Mouse (Mus musculus): ENCODE results near the gene Car5a. TPM values are rescaled to one million over a fixed set of nuclear protein-coding genes. Genes with fewer than 3 reads are reported as not detected.

Car5a gene
- polyA plus RNA-seq, 1 experiment from 2014 or later: 3.2 TPM

DNA sequence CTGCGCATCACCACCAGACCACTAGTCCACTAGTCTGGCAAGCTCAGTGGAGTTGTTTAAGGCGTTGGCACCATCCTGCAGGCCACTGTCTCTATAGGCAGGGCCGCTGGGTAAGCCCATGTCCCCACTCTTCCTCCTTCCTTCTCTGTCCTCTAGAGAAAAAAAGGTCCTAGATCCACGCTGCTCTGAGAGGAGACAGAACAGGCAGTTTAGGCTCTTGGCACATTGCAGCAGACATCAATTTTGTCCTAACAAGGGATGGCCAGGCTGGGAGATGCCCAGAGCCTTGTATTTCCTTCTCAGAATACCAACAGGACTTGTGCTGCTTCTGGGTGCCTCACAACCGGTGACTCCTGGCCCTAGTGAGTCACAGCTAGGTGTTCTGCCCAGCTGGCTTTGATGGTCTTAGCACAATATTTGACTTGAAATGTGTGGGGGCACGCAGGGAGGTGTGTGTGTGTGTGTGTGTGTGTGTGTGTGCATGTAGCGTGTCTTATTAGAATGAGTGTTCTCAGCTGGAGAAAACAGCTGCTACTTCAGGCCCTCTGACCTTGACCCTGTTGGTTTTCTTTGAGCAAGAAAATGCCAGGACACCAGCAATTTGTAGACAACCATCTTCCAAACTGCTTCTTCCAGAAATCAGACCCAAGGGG lies 66.8 kb downstream of the Car5a start:
- WGBS (ENCODE audit: insufficient replicate concordance): 82% methylated on average over 7 of the region's 7 CpGs
- H3K4me1 ChIP-seq (replicated peaks): peaks cover 33% of the 10 kb centered on the region
- peaks cover 38% of the 10 kb centered on the region for H3K36me3 ChIP-seq (replicated peaks)
- H3K9ac ChIP-seq: no peak overlapping the region
- no peaks in the 10 kb centered on the region for H3K9me3 ChIP-seq (replicated peaks)
- H3K27me3 ChIP-seq: peaks cover 11% of the 10 kb centered on the region
- no peak for ATAC-seq (ENCODE audit: insufficient read depth)
- H3K4me3 ChIP-seq (replicated peaks): no peak overlapping the region
- H3K4me2 ChIP-seq: no peak overlapping the region
- H3K27ac ChIP-seq (replicated peaks): no peak overlapping the region

DNA sequence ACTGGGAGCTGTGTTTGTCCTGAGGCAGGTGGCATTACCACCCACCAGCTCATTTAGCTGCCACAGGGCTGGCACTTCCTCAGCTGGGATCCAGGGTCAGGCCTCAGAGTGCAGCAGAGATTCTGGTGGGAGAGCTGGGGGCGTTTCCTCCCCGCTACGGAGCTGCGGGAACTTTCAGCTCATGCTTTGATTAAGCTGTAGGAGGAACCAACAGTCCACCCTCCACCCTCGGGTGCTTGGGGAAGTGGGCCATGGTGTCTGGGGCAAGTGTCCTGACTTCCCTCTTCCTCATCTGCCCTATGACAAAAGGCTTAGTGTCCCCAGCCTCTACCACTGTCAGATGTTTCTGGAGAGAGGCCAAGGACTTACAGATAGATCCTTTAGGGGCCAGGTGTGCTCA lies 67.5 kb downstream of the Car5a start:
- ATAC-seq (ENCODE audit: insufficient read depth): no peak
- WGBS (ENCODE audit: insufficient replicate concordance): 21% methylated on average over 5 of the region's 5 CpGs
- 0 out of 2 replicates have a peak overlapping the region, but pooled peaks have one; percentile 17 for H3K4me2 ChIP-seq
- H3K4me1 ChIP-seq (replicated peaks): peaks cover 38% of the 10 kb centered on the region
- peaks cover 18% of the 10 kb centered on the region for H3K27me3 ChIP-seq
- H3K36me3 ChIP-seq (replicated peaks): peaks cover 30% of the 10 kb centered on the region
- H3K9ac ChIP-seq: no peak overlapping the region
- H3K4me3 ChIP-seq (replicated peaks): no peak overlapping the region
- H3K9me3 ChIP-seq (replicated peaks): no peaks in the 10 kb centered on the region
- H3K27ac ChIP-seq (replicated peaks): no peak overlapping the region

DNA sequence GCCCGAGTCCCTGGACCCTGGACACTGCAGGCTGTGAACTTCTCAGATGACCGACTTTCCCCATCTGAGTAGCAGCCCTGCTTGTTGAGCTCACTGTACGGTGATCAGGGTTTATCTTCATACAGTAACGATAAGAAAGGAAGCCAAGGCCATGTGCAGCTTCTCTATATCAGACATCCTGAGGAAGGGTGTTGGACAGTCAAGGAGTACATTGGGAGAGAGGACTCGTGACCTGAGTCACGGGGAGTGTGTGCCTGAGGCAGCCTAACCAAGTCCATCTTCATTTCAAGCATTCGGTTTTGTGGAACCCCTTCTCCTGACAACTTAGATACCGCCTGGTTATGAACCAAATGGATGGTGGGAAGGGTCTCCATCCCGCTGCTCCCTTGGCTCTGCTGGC lies 69.2 kb downstream of the Car5a start:
- no peak overlapping the region for H3K4me3 ChIP-seq (replicated peaks)
- no peaks in the 10 kb centered on the region for H3K9me3 ChIP-seq (replicated peaks)
- ATAC-seq (ENCODE audit: insufficient read depth): no peak
- H3K4me2 ChIP-seq: no peak overlapping the region
- no peak overlapping the region; the same call in 1 of the 2 replicates for H3K27ac ChIP-seq (replicated peaks)
- peaks cover 34% of the 10 kb centered on the region for H3K4me1 ChIP-seq (replicated peaks)
- H3K27me3 ChIP-seq: peaks cover 23% of the 10 kb centered on the region
- 44% methylated on average over 9 of the region's 9 CpGs for WGBS (ENCODE audit: insufficient replicate concordance)
- H3K9ac ChIP-seq: no peak overlapping the region
- peaks cover 13% of the 10 kb centered on the region for H3K36me3 ChIP-seq (replicated peaks)

DNA sequence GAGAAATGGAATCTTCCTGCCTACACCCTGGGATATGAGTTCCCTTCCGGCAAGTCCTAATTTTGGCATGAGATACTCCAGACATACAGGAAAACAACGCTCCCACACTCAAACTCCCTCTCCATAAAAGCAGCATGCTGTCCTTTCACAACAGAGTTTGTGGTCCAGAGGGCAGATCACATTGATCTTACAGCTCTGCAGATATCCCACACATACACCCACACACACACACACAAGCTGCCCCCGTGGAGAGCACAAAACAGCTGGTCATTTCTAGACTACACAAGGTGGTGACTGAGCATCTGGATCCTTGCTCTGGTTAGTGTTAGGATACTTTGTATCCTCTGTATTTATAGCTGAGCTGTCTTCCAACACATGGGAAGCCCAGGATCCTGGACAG lies 69.7 kb downstream of the Car5a start:
- WGBS (ENCODE audit: insufficient replicate concordance): 60% methylated on average over 3 of the region's 3 CpGs
- H3K27ac ChIP-seq (replicated peaks): no peak overlapping the region; the same call in 1 of the 2 replicates
- H3K9me3 ChIP-seq (replicated peaks): no peaks in the 10 kb centered on the region
- peaks cover 33% of the 10 kb centered on the region for H3K4me1 ChIP-seq (replicated peaks)
- no peak overlapping the region for H3K9ac ChIP-seq
- H3K27me3 ChIP-seq: peaks cover 23% of the 10 kb centered on the region
- H3K4me2 ChIP-seq: no peak overlapping the region
- peaks cover 9% of the 10 kb centered on the region; the same call in 1 of the 2 replicates for H3K36me3 ChIP-seq (replicated peaks)
- H3K4me3 ChIP-seq (replicated peaks): no peak overlapping the region
- ATAC-seq (ENCODE audit: insufficient read depth): no peak

DNA sequence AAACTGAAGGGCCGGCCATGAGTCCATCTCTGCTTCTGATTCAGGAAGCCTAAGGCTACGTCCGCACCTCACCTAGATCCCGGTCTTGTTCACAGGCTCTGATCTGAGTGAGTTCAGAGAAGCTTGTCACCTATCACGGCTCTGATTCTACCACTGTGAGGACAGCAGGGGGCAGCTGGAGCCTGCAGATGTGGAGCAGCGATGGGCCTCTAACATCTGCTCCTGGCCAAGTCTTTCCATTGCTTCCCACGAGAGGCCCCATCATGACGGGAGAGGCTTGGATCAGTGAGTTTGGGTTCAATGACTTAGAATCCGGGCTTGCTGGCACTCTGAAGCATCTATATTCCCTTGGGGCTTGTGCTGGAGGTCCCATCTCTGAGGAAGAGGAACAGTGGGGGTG lies 70.7 kb downstream of the Car5a start:
- ATAC-seq (ENCODE audit: insufficient read depth): 0 out of 2 replicates have a peak, but pooled peaks have one; percentile 34
- H3K27me3 ChIP-seq: peaks cover 28% of the 10 kb centered on the region
- H3K36me3 ChIP-seq (replicated peaks): no peaks in the 10 kb centered on the region
- H3K4me3 ChIP-seq (replicated peaks): no peak overlapping the region
- 49% methylated on average over 9 of the region's 9 CpGs for WGBS (ENCODE audit: insufficient replicate concordance)
- no peak overlapping the region for H3K9ac ChIP-seq
- no peak overlapping the region for H3K4me2 ChIP-seq
- peaks cover 33% of the 10 kb centered on the region for H3K4me1 ChIP-seq (replicated peaks)
- no peaks in the 10 kb centered on the region for H3K9me3 ChIP-seq (replicated peaks)
- H3K27ac ChIP-seq (replicated peaks): no peak overlapping the region

DNA sequence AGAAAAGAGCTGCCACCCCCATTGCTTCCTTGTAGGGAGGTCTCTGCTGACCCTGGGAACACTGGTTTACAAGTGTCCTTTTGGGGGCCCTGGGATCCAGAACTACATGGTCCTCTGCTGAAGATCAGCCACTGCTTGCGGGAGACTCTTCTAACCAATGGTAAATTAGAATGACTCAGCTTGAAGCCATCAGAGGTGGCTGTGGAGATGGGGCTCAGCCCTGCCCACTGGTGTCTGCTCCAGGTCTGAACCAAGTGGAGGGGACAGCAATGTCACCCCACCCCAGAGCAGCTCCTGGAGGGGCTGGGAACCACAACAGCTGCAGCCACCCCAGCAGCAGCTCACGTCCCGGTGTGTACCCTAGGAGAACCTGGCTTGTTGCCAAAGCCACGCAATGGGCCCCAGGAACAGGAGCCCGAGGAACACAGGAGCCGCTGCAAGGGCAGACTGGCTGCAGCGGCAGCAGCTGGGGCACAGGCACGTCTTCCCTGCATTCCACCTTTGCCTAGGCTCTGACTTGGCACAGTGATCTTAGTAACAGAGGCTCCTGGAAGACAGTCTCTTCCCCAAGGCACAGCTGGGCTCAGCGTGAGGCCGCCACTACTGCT lies 72.8 kb downstream of the Car5a start:
- Histone ChIP-seq H3K9me3 (replicated peaks) (no peaks in the 10 kb centered on the region), H3K9ac (no peak overlapping the region), H3K36me3 (replicated peaks) (no peaks in the 10 kb centered on the region), H3K27ac (replicated peaks) (no peak overlapping the region), H3K4me3 (replicated peaks) (no peak overlapping the region), H3K27me3 (peaks cover 28% of the 10 kb centered on the region), H3K4me2 (no peak overlapping the region), H3K4me1 (replicated peaks) (peaks cover 25% of the 10 kb centered on the region)
- peak; percentile 12; the same call in 1 of the 2 replicates for ATAC-seq (ENCODE audit: insufficient read depth)
- WGBS (ENCODE audit: insufficient replicate concordance): 32% methylated on average over 10 of the region's 10 CpGs

DNA sequence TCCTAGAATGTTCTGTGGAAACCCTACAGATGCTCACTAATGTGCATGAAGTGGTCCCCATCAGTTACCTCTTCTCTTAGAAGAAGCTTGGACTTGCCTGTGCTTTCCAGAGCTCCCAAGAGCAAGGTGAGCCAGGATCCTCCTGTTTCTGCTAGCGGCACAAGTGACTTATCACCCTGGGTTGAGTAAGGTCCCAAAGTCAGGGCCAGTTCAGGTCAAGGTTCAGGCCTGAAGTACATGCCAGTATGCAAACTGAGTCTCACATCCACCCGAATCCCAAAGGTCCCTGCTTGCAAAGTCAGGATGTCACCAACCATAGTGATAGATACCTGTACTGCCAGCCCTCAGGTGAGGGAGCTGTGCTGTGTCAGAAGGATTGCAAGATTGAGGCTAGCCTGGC lies 74.5 kb downstream of the Car5a start:
- Histone ChIP-seq H3K27ac (replicated peaks) (no peak overlapping the region), H3K36me3 (replicated peaks) (no peaks in the 10 kb centered on the region), H3K4me1 (replicated peaks) (peaks cover 17% of the 10 kb centered on the region), H3K9me3 (replicated peaks) (no peaks in the 10 kb centered on the region), H3K27me3 (peaks cover 24% of the 10 kb centered on the region), H3K4me2 (no peak overlapping the region), H3K4me3 (replicated peaks) (no peak overlapping the region), H3K9ac (no peak overlapping the region)
- 58% methylated on average over 2 of the region's 2 CpGs for WGBS (ENCODE audit: insufficient replicate concordance)
- ATAC-seq (ENCODE audit: insufficient read depth): no peak

DNA sequence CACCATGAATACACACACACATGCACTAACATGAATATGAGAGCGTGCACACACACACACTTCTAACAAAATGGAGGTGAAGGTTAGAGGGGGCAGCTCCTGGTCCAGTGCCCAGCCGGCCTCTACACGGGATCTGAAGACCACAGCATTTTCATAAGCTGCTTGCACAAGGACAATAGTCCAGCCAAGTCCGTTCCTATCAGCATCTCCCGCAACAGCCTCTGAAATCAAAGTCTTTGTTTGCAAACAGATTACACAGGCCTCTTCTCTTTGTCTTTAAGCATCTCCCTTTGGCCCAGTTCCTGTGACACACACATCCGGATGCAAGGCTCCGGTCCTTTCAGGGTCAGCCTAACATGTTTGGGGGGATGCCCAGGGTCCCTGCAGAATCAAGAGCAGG lies 75.8 kb downstream of the Car5a start:
- Histone ChIP-seq H3K9ac (no peak overlapping the region), H3K9me3 (replicated peaks) (no peaks in the 10 kb centered on the region), H3K4me2 (no peak overlapping the region), H3K36me3 (replicated peaks) (no peaks in the 10 kb centered on the region), H3K4me1 (replicated peaks) (peaks cover 11% of the 10 kb centered on the region), H3K27ac (replicated peaks) (no peak overlapping the region), H3K27me3 (peaks cover 21% of the 10 kb centered on the region), H3K4me3 (replicated peaks) (no peak overlapping the region)
- no peak for ATAC-seq (ENCODE audit: insufficient read depth)
- WGBS (ENCODE audit: insufficient replicate concordance): 67% methylated on average over 7 of the region's 7 CpGs

DNA sequence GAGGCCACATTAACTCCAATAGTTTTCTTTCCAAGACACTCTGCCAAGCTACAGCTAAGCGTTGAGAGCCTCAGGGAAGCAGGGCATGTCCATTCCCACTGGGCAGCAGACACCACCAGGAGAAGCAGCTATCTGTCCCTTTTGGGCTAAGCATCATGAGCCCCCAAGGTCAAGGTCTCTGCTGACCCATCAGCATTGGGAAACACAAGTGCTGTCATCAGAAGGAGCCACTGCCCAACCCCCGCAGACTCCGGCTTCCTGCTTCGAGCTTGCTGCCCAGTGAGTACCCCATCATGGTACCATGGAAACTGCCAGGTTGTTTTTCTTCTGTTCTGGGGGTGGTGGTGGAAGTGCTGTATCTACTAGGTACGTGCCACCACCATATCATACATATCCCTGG lies 76.5 kb downstream of the Car5a start:
- ATAC-seq (ENCODE audit: insufficient read depth): no peak
- peaks cover 11% of the 10 kb centered on the region for H3K4me1 ChIP-seq (replicated peaks)
- H3K4me3 ChIP-seq (replicated peaks): no peak overlapping the region
- H3K27ac ChIP-seq (replicated peaks): no peak overlapping the region
- H3K36me3 ChIP-seq (replicated peaks): no peaks in the 10 kb centered on the region
- no peak overlapping the region for H3K4me2 ChIP-seq
- H3K9ac ChIP-seq: no peak overlapping the region
- 76% methylated on average over 5 of the region's 5 CpGs for WGBS (ENCODE audit: insufficient replicate concordance)
- H3K27me3 ChIP-seq: peaks cover 19% of the 10 kb centered on the region
- H3K9me3 ChIP-seq (replicated peaks): no peaks in the 10 kb centered on the region

Small RNAs within 50 kb of the gene (microRNA-seq; reads per million reads assigned to microRNA genes)
- gene Mir7237: 1.0 reads per million

Other genes with a start within 250 kb of the Car5a start
- 0.07 and 0.16 TPM in 2 replicates for gene Jph3, start 215.3 kb downstream of the Car5a start, polyA plus RNA-seq (2015; fragmentation: Nextera tagmentation; extraction: Ambion mirVana)
- gene Klhdc4, start 115.3 kb downstream of the Car5a start, polyA plus RNA-seq (2015; fragmentation: Nextera tagmentation; extraction: Ambion mirVana): 16.8 and 19.9 TPM in 2 replicates
- gene Slc7a5, start 37.2 kb downstream of the Car5a start, polyA plus RNA-seq (2015; fragmentation: Nextera tagmentation; extraction: Ambion mirVana): 38.2 and 42.4 TPM in 2 replicates
- gene Banp, start 4.8 kb upstream of the Car5a start, polyA plus RNA-seq (2015; fragmentation: Nextera tagmentation; extraction: Ambion mirVana): 15.2 and 20.6 TPM in 2 replicates

Data from liver, embryonic 15.5 days (tissue).